Mouse (Mus musculus) CH12.LX (cell line): ENCODE measurements around the gene Glis1. TPM values are rescaled to one million over a fixed set of nuclear protein-coding genes. Genes with fewer than 3 reads are reported as not detected.

ENCODE experiments used
- DNase-seq: peaks from one replicate; pipeline ENCODE4 v3.0.0-alpha.2; 2013; ENCODE audit errors: extremely low read depth
- H3K27ac ChIP-seq: 2 replicates; pipeline ENCODE4 v1.5.1; 2012; ENCODE audit warnings: low read depth, mild to moderate bottlenecking, control low read depth, moderate library complexity; ENCODE audit not compliant: insufficient read depth
- H3K27me3 ChIP-seq: replicated peaks from 2 replicates; pipeline ENCODE3; 2012; ENCODE audit warnings: inconsistent platforms
- H3K36me3 ChIP-seq, 2 experiments: replicated peaks in 1 of 2; 2 replicates each; pipeline versions ENCODE3 to v1.6.1; 2012; ENCODE audit warnings: inconsistent platforms in 1 of 2, low read length in 1 of 2, mild to moderate bottlenecking in 1 of 2, mixed read lengths in 1 of 2, moderate library complexity in 1 of 2; ENCODE audit not compliant: control insufficient read depth in 1 of 2, insufficient read depth in 1 of 2
- H3K4me1 ChIP-seq, 2 experiments: 2 replicates each; pipeline ENCODE4 v1.6.1; 2012; ENCODE audit warnings: inconsistent platforms in 1 of 2, moderate library complexity in 1 of 2; ENCODE audit not compliant: insufficient read depth in 2 of 2, control insufficient read depth in 1 of 2
- H3K4me2 ChIP-seq: 2 replicates; pipeline ENCODE4 v1.6.1; 2012; ENCODE audit warnings: low read depth, mild to moderate bottlenecking, control low read depth; ENCODE audit not compliant: poor library complexity, insufficient read depth, severe bottlenecking
- H3K4me3 ChIP-seq, 3 experiments: fragments of 150-350 bp in 1 of 3; sonication (generic) in 1 of 3; replicated peaks in 1 of 3; 2 replicates each; pipeline versions ENCODE3 to v1.5.1; 2011 to 2012; ENCODE audit warnings: low read depth in 2 of 3, low read length in 2 of 3, mild to moderate bottlenecking in 2 of 3, moderate library complexity in 2 of 3, control low read depth in 1 of 3, improper control_type of control experiment in 1 of 3, inconsistent platforms in 1 of 3, mixed read lengths in 1 of 3; ENCODE audit not compliant: poor library complexity in 1 of 3
- H3K79me2 ChIP-seq: replicated peaks from 2 replicates; pipeline ENCODE4 v1.6.1; 2012; ENCODE audit warnings: mild to moderate bottlenecking, moderate library complexity; ENCODE audit not compliant: control insufficient read depth, poor library complexity, insufficient read depth, severe bottlenecking; ENCODE audit errors: extremely low read depth
- H3K9ac ChIP-seq: 2 replicates; pipeline ENCODE4 v1.6.1; 2012; ENCODE audit warnings: low read depth, mild to moderate bottlenecking, control low read depth, moderate library complexity; ENCODE audit not compliant: insufficient read depth
- H3K9me3 ChIP-seq: replicated peaks from 2 replicates; pipeline ENCODE3; 2012; ENCODE audit warnings: low read length, inconsistent platforms, mixed read lengths
- BHLHE40 ChIP-seq: IDR thresholded peaks from 2 replicates; pipeline ENCODE4 v1.6.1; 2011; ENCODE audit warnings: mild to moderate bottlenecking, low read depth, low read length, improper control_type of control experiment
- CHD1 ChIP-seq: IDR thresholded peaks from 2 replicates; pipeline ENCODE4 v1.6.1; 2012; ENCODE audit warnings: low read depth, low read length, improper control_type of control experiment, inconsistent platforms
- EP300 ChIP-seq: IDR thresholded peaks from 2 replicates; pipeline ENCODE4 v1.6.1; 2011; ENCODE audit warnings: low read length, improper control_type of control experiment
- GABPA ChIP-seq: IDR thresholded peaks from 2 replicates; pipeline ENCODE4 v1.6.1; 2012; ENCODE audit warnings: low read depth, low read length, improper control_type of control experiment, inconsistent platforms; ENCODE audit not compliant: insufficient replicate concordance
- HCFC1 ChIP-seq: IDR thresholded peaks from 2 replicates; pipeline ENCODE4 v1.6.1; 2012; ENCODE audit warnings: low read depth, mild to moderate bottlenecking, inconsistent platforms, low read length, improper control_type of control experiment
- IRF4 ChIP-seq: IDR thresholded peaks from 2 replicates; pipeline ENCODE4 v1.6.1; 2014; ENCODE audit warnings: low read depth, mild to moderate bottlenecking, inconsistent platforms, low read length, improper control_type of control experiment
- JUN ChIP-seq: IDR thresholded peaks from 2 replicates; pipeline ENCODE4 v1.6.1; 2011; ENCODE audit warnings: low read depth, mild to moderate bottlenecking, low read length, improper control_type of control experiment, moderate library complexity; ENCODE audit not compliant: insufficient read depth
- JUND ChIP-seq: conservative IDR thresholded peaks from 2 replicates; pipeline ENCODE4 v1.6.1; 2011; ENCODE audit warnings: low read depth, low read length, improper control_type of control experiment
- KAT2A ChIP-seq: IDR thresholded peaks from 2 replicates; pipeline ENCODE4 v1.6.1; 2012; ENCODE audit warnings: low read length, improper control_type of control experiment, inconsistent platforms; ENCODE audit not compliant: insufficient replicate concordance
- MAFK ChIP-seq: IDR thresholded peaks from 2 replicates; pipeline ENCODE4 v1.6.1; 2011; ENCODE audit warnings: low read length, improper control_type of control experiment; ENCODE audit not compliant: insufficient replicate concordance
- MAX ChIP-seq: IDR thresholded peaks from 2 replicates; pipeline ENCODE4 v1.6.1; 2011; ENCODE audit warnings: low read length, improper control_type of control experiment
- MAZ ChIP-seq: IDR thresholded peaks from 2 replicates; pipeline ENCODE4 v1.6.1; 2012; ENCODE audit warnings: low read depth, mild to moderate bottlenecking, inconsistent platforms, low read length, improper control_type of control experiment, moderate library complexity
- NRF1 ChIP-seq: IDR thresholded peaks from 2 replicates; pipeline ENCODE4 v1.6.1; 2014; ENCODE audit warnings: low read depth, mild to moderate bottlenecking, inconsistent platforms, low read length, improper control_type of control experiment, moderate library complexity
- POLR2AphosphoS2 ChIP-seq: IDR thresholded peaks from 2 replicates; pipeline ENCODE4 v1.6.1; 2011; ENCODE audit warnings: low read depth, low read length, improper control_type of control experiment
- RAD21 ChIP-seq: IDR thresholded peaks from 2 replicates; pipeline ENCODE4 v1.6.1; 2011; ENCODE audit warnings: low read depth, mild to moderate bottlenecking, low read length, improper control_type of control experiment, moderate library complexity
- TBP ChIP-seq: conservative IDR thresholded peaks from 2 replicates; pipeline ENCODE4 v1.6.1; 2011; ENCODE audit warnings: low read depth, low read length, improper control_type of control experiment
- UBTF ChIP-seq: IDR thresholded peaks from 2 replicates; pipeline ENCODE4 v1.6.1; 2012; ENCODE audit warnings: low read depth, mild to moderate bottlenecking, inconsistent platforms, low read length, improper control_type of control experiment, moderate library complexity
- USF2 ChIP-seq: conservative IDR thresholded peaks from 2 replicates; pipeline ENCODE4 v1.6.1; 2011; ENCODE audit warnings: low read depth, low read length, improper control_type of control experiment
- ZMIZ1 ChIP-seq: IDR thresholded peaks from 2 replicates; pipeline ENCODE4 v1.6.1; 2012; ENCODE audit warnings: low read depth, mild to moderate bottlenecking, inconsistent platforms, low read length, improper control_type of control experiment
- dilution Hi-C: fragments of 300-500 bp; cut with MboI; formaldehyde crosslinking; loops from 2 replicates; pipeline ENCODE4 v1.14.3; 2020; ENCODE audit warnings: low sequenced_read_pairs; ENCODE audit not compliant: extremely low pct_unique_long_range_greater_than_20kb, extremely low pct_ligation_motif_present
- in situ Hi-C: fragments of 300-500 bp; cut with MboI; formaldehyde crosslinking; loops from 3 replicates; pipeline ENCODE4 v1.14.3; 2019; ENCODE audit warnings: low sequenced_read_pairs, low pct_ligation_motif_present, low pct_unique_long_range_greater_than_20kb, mixed read lengths
- polyA plus RNA-seq: library from polyadenylated mRNA; unstranded; fragments of >175 nt; gene quantifications from 2 replicates; pipeline ENCODE4 v1.2.1, GENCODE M21; 2012; ENCODE audit warnings: low read depth; ENCODE audit not compliant: insufficient read length
- total RNA-seq, 2 experiments: library from RNA; depleted of rRNA; stranded (reverse); fragments of 300-350 nt in 1 of 2; fragments of >200 nt in 1 of 2; gene quantifications; 2 replicates each; pipeline ENCODE4 v1.2.3; 2012 to 2014

Gene Glis1
- total and polyA plus RNA-seq, 3 experiments = 0.08 to 2.2 (median 0.17) TPM

GRCm38 (mm10) chr4:107476266-107476665, 41.9 kb downstream of the Glis1 start:
- DNase-seq = no peak
- no peak overlapping the region for H3K4me2 ChIP-seq
- H3K9me3 ChIP-seq = peaks cover under 1% of the 10 kb centered on the region
- no peak overlapping the region for H3K27ac ChIP-seq
- dilution Hi-C loops (no loop called here), in situ Hi-C loops (no loop called here)
- peaks cover 0 to 8% of the 10 kb centered on the region in 2 experiments; a peak in 2 of 4 replicates for H3K4me1 ChIP-seq
- no peak overlapping the region for H3K9ac ChIP-seq
- peaks cover 22% of the 10 kb centered on the region for H3K27me3 ChIP-seq
- no peaks in the 10 kb centered on the region for H3K79me2 ChIP-seq
- TF ChIP-seq CHD1 = no peak
- TF ChIP-seq NRF1 = no peak
- TF ChIP-seq ZMIZ1 = no peak
- H3K36me3 ChIP-seq = no peaks in the 10 kb centered on the region
- no peak overlapping the region for H3K4me3 ChIP-seq

DNA sequence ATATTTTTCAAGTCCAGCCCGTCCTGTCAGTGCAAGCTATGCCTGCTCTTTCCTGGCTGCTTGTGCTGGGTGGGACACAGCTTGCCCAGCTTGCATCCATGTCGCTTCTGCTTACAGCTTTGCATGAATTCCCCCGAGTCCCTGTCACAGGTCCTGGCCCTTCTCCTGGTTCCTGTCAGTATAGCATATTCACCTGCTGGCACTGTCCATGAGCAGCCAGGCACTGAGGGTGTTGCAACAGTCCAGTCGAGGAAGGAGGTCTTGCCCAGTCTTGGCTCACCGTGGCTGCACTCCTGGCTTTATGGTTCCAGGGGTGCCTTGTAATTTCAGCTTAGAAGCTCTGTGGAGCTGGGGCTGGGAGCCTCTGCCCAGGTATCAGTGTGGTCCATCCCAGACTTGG, 44.6 kb downstream of the Glis1 start:
- no peak overlapping the region for H3K4me3 ChIP-seq
- no peak overlapping the region for H3K4me2 ChIP-seq
- dilution Hi-C loops = no loop called here
- no peak for TF ChIP-seq POLR2AphosphoS2
- TF ChIP-seq MAZ = no peak
- TF ChIP-seq MAFK = no peak
- TF ChIP-seq JUND = no peak
- no peak for TF ChIP-seq MAX
- TF ChIP-seq EP300 = no peak
- TF ChIP-seq BHLHE40 = no peak
- no peak for TF ChIP-seq UBTF
- no peak for TF ChIP-seq KAT2A
- no peak for TF ChIP-seq CHD1
- TF ChIP-seq RAD21 = no peak
- TF ChIP-seq JUN = no peak
- no peak for TF ChIP-seq IRF4
- TF ChIP-seq USF2 = no peak
- TF ChIP-seq HCFC1 = no peak
- no peak for TF ChIP-seq ZMIZ1
- no peak for TF ChIP-seq TBP
- no peak for TF ChIP-seq GABPA
- no peaks in the 10 kb centered on the region for H3K79me2 ChIP-seq
- in situ Hi-C loops = no loop called here
- no peak for DNase-seq
- H3K36me3 ChIP-seq = no peaks in the 10 kb centered on the region
- H3K27me3 ChIP-seq = peaks cover 24% of the 10 kb centered on the region
- H3K4me1 ChIP-seq = no peaks in the 10 kb centered on the region
- H3K9me3 ChIP-seq = peaks cover 6% of the 10 kb centered on the region
- no peak overlapping the region for H3K27ac ChIP-seq
- no peak overlapping the region for H3K9ac ChIP-seq
